Mouse (Mus musculus): ENCODE data around the gene Pdzph1. TPM values are rescaled to one million over a fixed set of nuclear protein-coding genes. Genes with fewer than 3 reads are reported as not detected.

Gene Pdzph1
- polyA plus RNA-seq, 1 experiment from 2014 or later, result not detected

DNA sequence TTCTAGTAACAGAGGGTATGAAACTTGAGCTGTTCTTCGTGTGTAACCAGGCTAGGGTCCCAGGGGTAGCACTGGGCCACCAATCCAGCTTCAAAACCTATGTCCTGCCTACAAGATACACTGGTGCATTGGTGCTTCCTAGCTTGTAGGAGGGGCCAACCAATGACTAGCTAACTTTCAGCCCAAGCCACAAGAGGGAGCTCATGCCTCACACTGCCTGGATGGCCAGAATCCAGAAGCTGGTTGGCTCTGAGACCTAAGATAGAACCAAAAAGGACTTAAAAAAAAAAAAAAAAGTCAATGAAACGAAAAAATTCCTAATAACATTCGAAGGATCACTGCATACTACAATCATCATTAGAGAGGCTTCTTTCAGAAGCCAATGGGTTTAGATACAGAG, 31.3 kb downstream of the Pdzph1 start:
- 28% methylated on average over 3 of the region's 3 CpGs for WGBS
- Histone ChIP-seq H3K27ac (no peak overlapping the region), H3K9me3 (no peaks in the 10 kb centered on the region), H3K27me3 (no peaks in the 10 kb centered on the region), H3K36me3 (no peaks in the 10 kb centered on the region), H3K4me1 (replicated peaks) (no peaks in the 10 kb centered on the region), H3K9ac (replicated peaks) (no peak overlapping the region), H3K4me3 (replicated peaks) (no peak overlapping the region), H3K4me2 (no peak overlapping the region)
- no peak for ATAC-seq (ENCODE audit: insufficient number of reproducible peaks, insufficient read depth, low FRiP score, low TSS enrichment, low read depth)

DNA sequence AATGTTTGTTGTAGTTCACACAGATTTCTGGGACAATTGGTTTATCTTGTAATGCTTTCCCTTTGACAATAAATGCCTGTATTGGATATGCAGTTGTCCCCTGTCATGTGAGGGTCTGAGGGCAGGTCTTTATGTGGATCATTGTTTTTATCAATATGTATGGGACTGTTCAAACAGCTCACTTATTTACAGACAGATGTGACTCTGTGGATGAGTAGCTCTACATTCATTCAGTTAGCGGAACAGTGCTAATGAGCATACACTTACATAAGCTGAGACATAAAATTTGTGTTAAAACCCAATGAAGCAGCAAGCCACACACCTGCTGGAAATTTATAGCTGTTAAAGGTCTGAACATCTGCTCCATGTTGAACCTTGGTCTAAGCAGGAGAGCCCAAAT, 34.1 kb downstream of the Pdzph1 start:
- WGBS, result 58% methylated on average over 1 of the region's 1 CpGs
- no peak overlapping the region for H3K4me3 ChIP-seq (replicated peaks)
- H3K27ac ChIP-seq, result no peak overlapping the region
- H3K4me1 ChIP-seq (replicated peaks), result no peaks in the 10 kb centered on the region
- H3K27me3 ChIP-seq, result no peaks in the 10 kb centered on the region
- no peak overlapping the region for H3K4me2 ChIP-seq
- no peak for ATAC-seq (ENCODE audit: insufficient number of reproducible peaks, insufficient read depth, low FRiP score, low TSS enrichment, low read depth)
- H3K9ac ChIP-seq (replicated peaks), result no peak overlapping the region
- H3K36me3 ChIP-seq, result no peaks in the 10 kb centered on the region
- H3K9me3 ChIP-seq, result no peaks in the 10 kb centered on the region

DNA sequence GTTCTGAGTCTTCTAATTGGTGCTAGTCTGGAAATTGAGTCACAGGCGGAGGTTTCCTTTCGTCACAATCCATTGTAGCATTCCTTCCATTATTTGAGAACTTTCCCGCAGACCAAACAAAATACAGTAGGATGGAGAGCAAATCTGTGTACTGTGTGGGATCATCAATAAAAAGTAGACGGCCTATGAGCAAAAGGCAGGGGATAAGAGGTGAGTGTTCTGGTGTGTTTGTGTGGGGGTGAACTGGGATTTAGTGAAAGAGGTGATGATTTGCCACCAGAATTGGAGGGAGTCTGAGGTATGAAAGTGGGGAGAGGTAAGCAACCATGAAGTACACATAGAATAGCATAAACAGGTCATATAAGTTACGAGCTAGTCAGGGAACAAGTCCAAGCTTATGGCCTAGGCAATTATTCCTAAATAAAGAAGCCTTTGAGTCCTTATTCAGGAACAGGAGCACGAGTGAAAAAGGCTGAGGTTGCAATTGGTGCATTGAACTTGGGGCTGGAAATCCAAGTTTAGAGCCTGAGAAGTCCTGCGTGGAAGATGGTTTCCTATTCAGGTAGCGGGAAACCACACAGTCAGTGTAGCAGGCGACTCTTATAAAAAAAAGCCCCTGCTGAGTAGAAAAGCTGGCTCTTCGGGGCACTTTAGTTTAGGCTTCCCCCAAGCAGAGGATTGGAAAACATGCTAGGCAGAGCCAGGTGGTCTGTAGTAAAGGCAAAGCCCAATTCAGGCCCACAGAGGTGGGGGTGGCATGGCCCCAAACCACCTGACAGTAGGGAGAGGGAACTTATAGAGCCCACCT, 48.0 kb downstream of the Pdzph1 start:
- H3K4me1 ChIP-seq (replicated peaks), result peaks cover 5% of the 10 kb centered on the region; the same call in 1 of the 2 replicates
- H3K9ac ChIP-seq (replicated peaks), result no peak overlapping the region
- peak; percentile 85 for ATAC-seq (ENCODE audit: insufficient number of reproducible peaks, insufficient read depth, low FRiP score, low TSS enrichment, low read depth)
- WGBS, result 43% methylated on average over 10 of the region's 10 CpGs
- no peaks in the 10 kb centered on the region for H3K9me3 ChIP-seq
- no peak overlapping the region for H3K4me3 ChIP-seq (replicated peaks)
- peak overlapping the region; percentile 1; the same call in 1 of the 2 replicates for H3K4me2 ChIP-seq
- no peaks in the 10 kb centered on the region for H3K27me3 ChIP-seq
- peak overlapping the region; percentile 56 for H3K27ac ChIP-seq
- no peaks in the 10 kb centered on the region for H3K36me3 ChIP-seq

DNA sequence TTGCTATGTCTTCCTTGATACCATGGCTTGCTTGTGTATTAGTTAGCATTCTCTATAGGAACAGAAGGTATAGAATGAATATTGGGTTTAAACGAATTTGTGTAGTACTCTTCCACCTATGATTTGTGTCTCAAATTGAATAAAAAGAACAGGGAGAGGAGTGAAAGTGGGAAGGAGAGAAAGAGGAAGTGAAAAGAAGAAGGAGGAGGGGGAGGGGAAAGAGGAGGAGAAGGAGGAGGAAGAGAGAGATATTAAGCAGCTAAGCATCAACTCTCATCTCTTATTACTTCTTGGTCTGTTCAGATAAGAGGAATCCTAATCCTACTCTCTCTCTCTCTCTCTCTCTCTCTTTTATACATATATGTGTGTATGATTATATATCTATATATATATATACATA, 52.6 kb downstream of the Pdzph1 start:
- no peak for ATAC-seq (ENCODE audit: insufficient number of reproducible peaks, insufficient read depth, low FRiP score, low TSS enrichment, low read depth)
- WGBS, result 86% methylated on average over 1 of the region's 1 CpGs

DNA sequence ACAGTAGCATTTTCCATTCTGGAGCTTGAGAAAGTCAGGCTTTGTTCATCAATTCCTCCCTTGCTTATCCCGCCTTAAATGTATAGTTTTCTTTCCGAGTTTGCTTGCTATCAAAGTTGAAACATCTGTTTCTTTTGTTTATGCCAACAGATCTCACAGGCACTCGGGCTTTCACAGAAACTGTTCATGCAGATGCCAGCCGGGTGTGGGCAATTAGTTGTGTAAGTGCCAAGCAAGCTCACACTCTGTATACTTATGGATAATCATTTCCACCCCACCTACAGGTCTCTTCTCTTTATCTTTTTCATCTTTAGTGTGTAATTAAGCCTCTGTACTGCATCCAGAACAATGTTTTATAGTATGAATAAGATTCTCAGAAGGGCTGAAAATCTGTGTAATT, 53.6 kb downstream of the Pdzph1 start:
- Histone ChIP-seq H3K4me2 (no peak overlapping the region), H3K36me3 (no peaks in the 10 kb centered on the region), H3K27me3 (no peaks in the 10 kb centered on the region), H3K9me3 (no peaks in the 10 kb centered on the region), H3K4me3 (replicated peaks) (no peak overlapping the region), H3K9ac (replicated peaks) (no peak overlapping the region), H3K4me1 (replicated peaks) (no peaks in the 10 kb centered on the region), H3K27ac (no peak overlapping the region)
- no peak for ATAC-seq (ENCODE audit: insufficient number of reproducible peaks, insufficient read depth, low FRiP score, low TSS enrichment, low read depth)
- WGBS, result 55% methylated on average over 4 of the region's 4 CpGs

More for the DNA sequence above, 52.6 kb downstream of the Pdzph1 start:
- H3K4me3 ChIP-seq (replicated peaks), result no peak overlapping the region
- H3K4me1 ChIP-seq (replicated peaks), result peaks cover 2% of the 10 kb centered on the region; the same call in 1 of the 2 replicates
- no peaks in the 10 kb centered on the region for H3K27me3 ChIP-seq
- H3K36me3 ChIP-seq, result no peaks in the 10 kb centered on the region
- H3K9me3 ChIP-seq, result no peaks in the 10 kb centered on the region
- no peak overlapping the region for H3K4me2 ChIP-seq
- H3K27ac ChIP-seq, result no peak overlapping the region
- H3K9ac ChIP-seq (replicated peaks), result no peak overlapping the region

DNA sequence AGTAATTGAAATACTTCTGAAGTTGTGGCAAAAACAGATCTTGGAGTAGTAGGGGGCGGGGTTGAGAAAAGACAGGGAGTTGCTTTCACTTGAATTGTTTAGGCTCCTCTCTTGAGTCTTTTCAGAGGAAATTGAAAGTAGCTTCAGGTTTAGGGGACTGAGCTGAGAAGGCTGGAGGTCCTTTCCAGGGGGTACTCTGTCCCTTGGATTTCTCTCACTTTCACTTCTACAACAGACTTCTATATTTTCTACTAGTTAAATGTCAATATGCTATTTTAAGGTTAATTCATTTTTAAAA, 58.2 kb downstream of the Pdzph1 start:
- no peak overlapping the region for H3K9ac ChIP-seq (replicated peaks)
- no peaks in the 10 kb centered on the region for H3K27me3 ChIP-seq
- H3K36me3 ChIP-seq, result no peaks in the 10 kb centered on the region
- H3K27ac ChIP-seq, result no peak overlapping the region
- H3K4me1 ChIP-seq (replicated peaks), result no peaks in the 10 kb centered on the region
- H3K9me3 ChIP-seq, result no peaks in the 10 kb centered on the region
- H3K4me2 ChIP-seq, result no peak overlapping the region
- WGBS, result 56% methylated on average over 1 of the region's 1 CpGs
- no peak for ATAC-seq (ENCODE audit: insufficient number of reproducible peaks, insufficient read depth, low FRiP score, low TSS enrichment, low read depth)
- H3K4me3 ChIP-seq (replicated peaks), result no peak overlapping the region

DNA sequence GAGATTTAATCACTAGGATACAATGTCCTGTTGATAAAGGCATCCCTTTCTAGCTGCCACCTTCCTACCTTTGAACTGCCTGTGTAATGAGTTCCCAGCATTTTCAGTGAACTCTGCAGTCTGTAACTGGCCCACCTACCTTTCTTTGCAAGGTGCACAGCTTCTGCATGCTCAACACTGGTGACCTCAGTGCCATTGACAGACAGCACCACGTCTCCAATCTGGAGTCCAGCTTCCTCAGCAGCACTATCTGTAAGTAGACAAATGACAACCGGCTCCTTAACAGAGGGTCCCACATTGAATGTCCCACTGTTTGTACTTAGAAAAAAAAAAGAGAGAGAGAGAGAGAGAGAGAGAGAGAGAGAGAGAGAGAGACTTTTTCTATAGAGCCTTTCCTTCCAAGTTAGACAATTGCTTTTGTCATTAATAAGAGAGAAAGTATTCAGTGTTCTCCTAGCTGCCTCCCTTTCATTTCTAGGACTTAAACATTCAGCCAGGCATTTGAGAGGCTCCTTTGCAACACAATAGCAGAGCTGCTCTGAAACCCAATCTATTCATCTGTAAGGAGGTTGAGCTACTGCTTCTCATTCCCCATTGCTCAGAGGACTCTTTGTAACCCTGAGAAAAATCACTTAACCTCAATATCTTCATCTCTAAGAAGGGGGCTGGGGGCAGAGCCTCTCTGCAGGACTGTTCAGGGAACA, 58.7 kb downstream of the Pdzph1 start:
- Histone ChIP-seq H3K36me3 (no peaks in the 10 kb centered on the region), H3K9ac (replicated peaks) (no peak overlapping the region), H3K4me1 (replicated peaks) (no peaks in the 10 kb centered on the region), H3K9me3 (no peaks in the 10 kb centered on the region), H3K27ac (no peak overlapping the region), H3K4me3 (replicated peaks) (no peak overlapping the region), H3K27me3 (no peaks in the 10 kb centered on the region), H3K4me2 (no peak overlapping the region)
- 25% methylated on average over 2 of the region's 2 CpGs for WGBS
- ATAC-seq (ENCODE audit: insufficient number of reproducible peaks, insufficient read depth, low FRiP score, low TSS enrichment, low read depth), result no peak

DNA sequence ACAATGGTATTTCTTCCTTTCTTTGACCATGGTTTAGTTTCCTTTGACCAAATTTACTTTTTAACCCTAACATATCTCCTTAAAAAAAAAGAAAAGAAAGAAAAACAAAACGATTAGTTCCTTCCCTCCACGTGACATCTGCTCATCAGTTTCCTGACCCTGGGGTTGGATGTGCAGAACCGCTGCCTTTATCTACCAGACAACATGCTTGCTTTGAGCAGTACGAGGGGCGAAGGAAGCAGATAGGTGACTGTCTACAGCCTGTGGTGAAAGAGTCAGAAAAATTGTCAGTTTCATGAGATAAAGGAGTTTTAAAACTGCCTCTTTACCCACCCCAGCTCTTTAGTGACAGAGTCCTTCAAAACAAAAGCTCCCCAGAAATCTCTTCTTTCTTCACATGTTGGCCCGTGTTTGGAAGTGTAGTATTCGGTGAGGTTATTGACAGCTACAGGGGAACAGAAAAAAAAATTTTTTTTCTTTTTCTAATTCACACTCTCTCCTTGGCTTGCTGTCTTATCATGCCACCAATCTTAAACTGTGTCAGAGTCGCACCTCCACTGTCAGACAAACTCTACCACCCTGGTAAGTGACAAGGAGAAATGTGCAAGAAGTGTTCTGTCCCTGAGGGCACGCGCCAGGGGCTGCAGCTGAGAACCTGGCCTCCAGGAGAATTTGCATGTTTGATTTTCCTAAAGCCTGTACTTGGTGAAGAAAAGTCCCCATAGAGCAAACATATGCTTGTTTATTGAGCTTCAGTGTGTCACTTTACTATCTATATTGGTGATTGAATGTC, 66.2 kb downstream of the Pdzph1 start:
- Histone ChIP-seq H3K27me3 (no peaks in the 10 kb centered on the region; the same call in none of the 2 replicates), H3K27ac (no peak overlapping the region), H3K36me3 (no peaks in the 10 kb centered on the region), H3K4me1 (replicated peaks) (no peaks in the 10 kb centered on the region), H3K4me3 (replicated peaks) (no peak overlapping the region), H3K4me2 (no peak overlapping the region), H3K9me3 (no peaks in the 10 kb centered on the region), H3K9ac (replicated peaks) (no peak overlapping the region)
- WGBS, result 89% methylated on average over 10 of the region's 10 CpGs
- no peak for ATAC-seq (ENCODE audit: insufficient number of reproducible peaks, insufficient read depth, low FRiP score, low TSS enrichment, low read depth)

DNA sequence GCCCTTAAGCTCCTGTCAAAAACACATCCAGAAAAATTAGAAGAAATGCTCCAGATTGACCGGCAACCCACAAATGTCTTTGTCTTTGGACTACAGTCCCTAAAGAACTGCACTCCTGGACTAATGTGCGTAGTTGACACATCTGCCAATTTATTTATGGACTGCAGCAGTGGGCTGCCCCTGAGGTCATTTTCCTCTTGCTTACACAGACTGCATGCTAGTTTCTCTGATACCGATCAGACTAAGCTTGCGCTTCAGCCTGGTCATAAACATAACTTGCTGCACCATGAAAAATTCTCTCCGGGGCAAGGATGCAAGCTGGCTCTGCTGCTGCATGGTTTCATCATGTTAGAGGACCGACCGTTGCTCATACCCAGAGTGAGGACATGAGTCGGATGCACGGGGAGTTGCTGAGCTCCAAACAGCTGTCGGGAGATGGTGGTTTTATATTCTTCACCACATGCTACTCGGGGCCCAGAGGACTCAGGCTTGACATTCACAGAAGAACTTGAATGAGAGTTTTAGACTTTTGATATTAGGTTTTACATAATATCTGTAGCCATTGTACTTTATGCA, 67.2 kb downstream of the Pdzph1 start:
- Histone ChIP-seq H3K36me3 (no peaks in the 10 kb centered on the region), H3K4me2 (no peak overlapping the region), H3K9ac (replicated peaks) (no peak overlapping the region), H3K27me3 (no peaks in the 10 kb centered on the region; the same call in none of the 2 replicates), H3K4me3 (replicated peaks) (no peak overlapping the region), H3K4me1 (replicated peaks) (no peaks in the 10 kb centered on the region), H3K9me3 (no peaks in the 10 kb centered on the region), H3K27ac (no peak overlapping the region)
- no peak for ATAC-seq (ENCODE audit: insufficient number of reproducible peaks, insufficient read depth, low FRiP score, low TSS enrichment, low read depth)
- WGBS, result 53% methylated on average over 11 of the region's 11 CpGs

DNA sequence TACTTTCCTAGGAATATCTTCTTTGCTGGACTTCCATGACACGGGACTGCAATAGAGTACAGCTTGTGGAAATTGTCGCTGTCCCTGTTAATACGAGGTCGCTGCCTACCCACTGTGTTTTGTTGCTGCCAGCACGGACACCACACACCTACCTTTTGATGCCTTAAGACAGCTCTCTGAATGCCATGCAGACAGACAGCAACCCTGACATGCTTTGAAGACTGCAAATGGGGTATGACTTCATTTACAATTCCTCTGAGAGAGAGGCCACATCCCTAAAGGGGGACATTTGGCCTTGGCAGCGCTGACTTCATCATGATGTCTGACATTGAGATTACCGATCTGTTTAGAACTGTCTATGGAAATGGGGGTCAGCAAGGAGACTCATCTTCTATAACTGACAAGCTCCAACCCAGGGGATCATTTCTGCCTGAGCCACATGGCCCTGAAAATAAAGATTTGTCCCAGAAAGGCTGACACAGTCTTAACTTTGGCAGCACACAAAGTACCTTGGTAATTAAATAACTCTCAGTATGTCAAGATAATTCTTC, 67.8 kb downstream of the Pdzph1 start:
- no peak overlapping the region for H3K4me3 ChIP-seq (replicated peaks)
- H3K9me3 ChIP-seq, result no peaks in the 10 kb centered on the region
- no peaks in the 10 kb centered on the region for H3K4me1 ChIP-seq (replicated peaks)
- H3K36me3 ChIP-seq, result no peaks in the 10 kb centered on the region
- no peak overlapping the region for H3K4me2 ChIP-seq
- WGBS, result 85% methylated on average over 7 of the region's 7 CpGs
- H3K9ac ChIP-seq (replicated peaks), result no peak overlapping the region
- H3K27ac ChIP-seq, result no peak overlapping the region
- no peak for ATAC-seq (ENCODE audit: insufficient number of reproducible peaks, insufficient read depth, low FRiP score, low TSS enrichment, low read depth)
- no peaks in the 10 kb centered on the region; the same call in none of the 2 replicates for H3K27me3 ChIP-seq

DNA sequence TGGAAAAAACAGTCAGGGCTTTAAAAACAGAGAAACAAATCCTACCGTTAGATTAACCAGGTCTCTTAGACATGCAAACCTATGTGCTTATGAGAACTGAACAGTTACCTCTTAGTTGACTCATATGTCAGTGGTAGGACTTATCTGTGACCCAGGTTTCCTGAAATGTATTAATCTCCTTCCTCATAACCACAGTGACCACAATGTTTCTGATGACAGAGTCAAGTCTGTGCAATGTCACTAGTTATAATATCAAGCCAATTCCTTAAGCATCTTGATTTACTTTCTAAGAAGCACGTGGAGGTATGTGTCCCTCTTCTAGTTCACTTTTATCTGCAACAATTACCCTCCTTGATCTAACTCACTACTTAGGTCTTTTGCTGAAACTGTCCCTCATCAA, 68.4 kb downstream of the Pdzph1 start:
- no peak overlapping the region for H3K9ac ChIP-seq (replicated peaks)
- WGBS, result 83% methylated on average over 2 of the region's 2 CpGs
- no peaks in the 10 kb centered on the region for H3K4me1 ChIP-seq (replicated peaks)
- no peaks in the 10 kb centered on the region for H3K9me3 ChIP-seq
- H3K36me3 ChIP-seq, result no peaks in the 10 kb centered on the region
- no peak overlapping the region for H3K27ac ChIP-seq
- no peak overlapping the region for H3K4me2 ChIP-seq
- H3K4me3 ChIP-seq (replicated peaks), result no peak overlapping the region
- no peak for ATAC-seq (ENCODE audit: insufficient number of reproducible peaks, insufficient read depth, low FRiP score, low TSS enrichment, low read depth)
- no peaks in the 10 kb centered on the region; the same call in none of the 2 replicates for H3K27me3 ChIP-seq
